Mouse (Mus musculus) T-helper 2 cell (primary cell): Measurements from ENCODE around the gene Thrsp.
"Not testable (repeated sequence)": the region's sequence is repeated elsewhere in the genome, so short reads cannot be mapped to it uniquely, and the experiment has no call there.

ENCODE experiments used
- in situ Hi-C: fragments of 300-600 bp; cut with MboI, MseI; formaldehyde crosslinking; loops from one replicate; pipeline ENCODE4 v1.15.1; 2025; ENCODE audit warnings: high pct_unique_total_duplicates

The Thrsp gene

GRCm38 (mm10) chr7:97416906-97417777 lies at the start of gene Thrsp:
TSS of gene Thrsp (minus strand) at chr7:97417730.
- in situ Hi-C loops = no loop called here

GRCm38 (mm10) chr7:97455577-97455976 lies 38.0 kb upstream of the Thrsp start:
- in situ Hi-C loops = no loop called here

- in situ Hi-C loops = no loop called here
These were observed 37.3 kb upstream of the Thrsp start for GRCm38 (mm10) chr7:97454795-97455194.

GRCm38 (mm10) chr7:97453141-97453921 lies 35.8 kb upstream of the Thrsp start:
- in situ Hi-C loops = no loop called here

GRCm38 (mm10) chr7:97452196-97452595 lies 34.7 kb upstream of the Thrsp start:
- in situ Hi-C loops = no loop called here

GRCm38 (mm10) chr7:97451023-97451422 lies 33.5 kb upstream of the Thrsp start, which contains the start of gene Kctd14:
TSS of gene Kctd14 (plus strand) at chr7:97451323.
- in situ Hi-C loops = not testable (repeated sequence)

GRCm38 (mm10) chr7:97447050-97447531 lies 29.6 kb upstream of the Thrsp start:
- in situ Hi-C loops = no loop called here

GRCm38 (mm10) chr7:97446171-97446925 lies 28.8 kb upstream of the Thrsp start:
- in situ Hi-C loops = no loop called here

GRCm38 (mm10) chr7:97438986-97439385 lies 21.5 kb upstream of the Thrsp start:
- in situ Hi-C loops = no loop called here

GRCm38 (mm10) chr7:97434517-97434916 lies 17.0 kb upstream of the Thrsp start:
- in situ Hi-C loops = no loop called here

- in situ Hi-C loops = not testable (repeated sequence)
These were observed 16.0 kb upstream of the Thrsp start for GRCm38 (mm10) chr7:97433517-97433916.

- in situ Hi-C loops = no loop called here
These were observed 12.2 kb upstream of the Thrsp start for GRCm38 (mm10) chr7:97429705-97430104.

- in situ Hi-C loops = no loop called here
These were observed 10.4 kb upstream of the Thrsp start for GRCm38 (mm10) chr7:97427778-97428420.

- in situ Hi-C loops = no loop called here
These were observed 9.8 kb upstream of the Thrsp start for GRCm38 (mm10) chr7:97427296-97427695.

- in situ Hi-C loops = no loop called here
These were observed 9.0 kb upstream of the Thrsp start for GRCm38 (mm10) chr7:97426566-97426965.

- in situ Hi-C loops = loop anchor here (5.0 kb wide), 1 partner anchor 258 kb away; no protein-coding TSS in a partner anchor
These were observed 7.2 kb upstream of the Thrsp start for GRCm38 (mm10) chr7:97424621-97425245.

- in situ Hi-C loops = loop anchor here (5.0 kb wide), 1 partner anchor 259 kb away; no protein-coding TSS in a partner anchor
These were observed 6.2 kb upstream of the Thrsp start for GRCm38 (mm10) chr7:97423754-97424153.

GRCm38 (mm10) chr7:97420958-97421651 lies 3.6 kb upstream of the Thrsp start:
- in situ Hi-C loops = loop anchor here (5.0 kb wide), 1 partner anchor 261 kb away; no protein-coding TSS in a partner anchor

GRCm38 (mm10) chr7:97420406-97420805 lies 2.9 kb upstream of the Thrsp start:
- in situ Hi-C loops = loop anchor here (5.0 kb wide), 1 partner anchor 262 kb away; no protein-coding TSS in a partner anchor

- in situ Hi-C loops = no loop called here
These were observed 1.6 kb upstream of the Thrsp start for GRCm38 (mm10) chr7:97419163-97419562.
